Mouse (Mus musculus): Measurements from ENCODE around the gene Matn4.
"Not testable (repeated sequence)": the region's sequence is repeated elsewhere in the genome, so short reads cannot be mapped to it uniquely, and the experiment has no call there.

DNA sequence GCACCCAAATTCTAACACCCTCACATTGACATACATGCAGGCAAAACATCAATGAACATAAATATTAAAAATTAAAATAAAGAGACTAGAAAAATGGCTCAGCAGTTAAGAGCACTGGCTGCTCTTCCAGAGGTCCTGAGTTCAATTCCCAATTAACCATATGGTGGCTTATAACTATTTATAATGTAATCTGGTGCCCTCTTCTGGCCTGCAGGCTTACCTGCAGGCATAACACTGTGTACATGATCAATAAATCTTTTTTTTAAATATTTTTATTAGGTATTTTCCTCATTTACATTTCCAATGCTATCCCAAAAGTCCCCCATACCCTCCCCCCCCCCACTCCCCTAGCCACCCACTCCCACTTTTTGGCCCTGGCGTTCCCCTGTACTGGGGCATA, 61.2 kb downstream of the Matn4 start:
- TF ChIP-seq CTCF (IDR thresholded peaks at IDR 0.05; ENCODE audit: borderline replicate concordance, insufficient read depth, low read length); POLR2A (IDR thresholded peaks at IDR 0.05; ENCODE audit: low read depth, low read length): not testable (repeated sequence)
